8 mouse cellular contexts compared by ENCODE assay signal in the genomic region with DNA sequence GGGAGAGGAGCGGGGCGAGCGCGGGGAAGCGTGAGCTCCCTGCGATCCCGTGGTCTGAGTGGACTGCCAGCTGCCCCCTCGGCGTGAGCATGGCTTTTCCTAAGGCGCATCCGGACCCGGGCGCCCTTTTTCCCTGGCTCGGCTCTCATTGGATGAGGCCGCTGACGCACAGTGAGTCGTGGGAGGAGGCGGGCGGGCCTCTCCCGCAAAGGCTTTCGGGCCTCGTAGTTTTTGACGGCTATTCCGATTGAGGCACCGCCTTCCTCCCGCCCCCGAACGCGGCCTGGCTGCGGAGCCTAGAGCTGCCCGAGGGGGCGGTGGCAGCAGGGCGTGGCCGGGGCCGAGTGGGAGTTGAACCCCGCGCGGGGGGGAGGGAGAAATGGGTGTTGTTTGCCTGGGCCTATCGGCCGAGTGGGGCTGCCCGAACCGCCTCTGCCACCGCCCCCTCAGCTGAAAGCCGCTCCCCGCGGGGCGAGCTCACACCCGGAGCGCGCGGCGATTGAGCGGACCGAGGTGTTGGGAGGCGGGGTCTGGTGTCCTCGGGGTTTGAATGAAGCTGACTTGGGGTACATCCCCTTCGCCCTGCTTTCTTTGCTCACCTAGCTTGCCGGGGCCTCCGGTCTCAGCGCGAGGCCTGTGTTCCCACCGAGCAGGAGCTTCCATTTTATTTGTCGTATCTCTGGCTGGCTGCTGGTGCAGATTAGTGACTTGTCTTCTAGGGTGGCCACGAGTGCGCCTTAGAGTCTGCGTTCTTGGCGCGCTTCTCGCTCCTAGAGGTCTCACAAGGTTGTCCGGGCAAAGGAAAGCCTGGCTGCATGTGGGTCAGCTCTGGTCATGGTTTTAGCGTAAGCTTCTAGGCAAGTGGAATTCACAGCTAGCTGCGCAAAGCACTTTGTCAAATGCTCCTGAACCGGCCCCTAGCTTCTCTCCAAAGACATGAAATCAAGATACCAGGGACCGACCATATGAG. TPM values are rescaled to one million over a fixed set of nuclear protein-coding genes. Genes with fewer than 3 reads are reported as not detected.
DNase-seq lines count a peak whose midpoint lies in the region; ATAC-seq and TF ChIP-seq lines count a peak whose summit lies in the region.

No protein-coding gene starts in this region.

- TF ChIP-seq EP300 in heart, adult 2 months (IDR thresholded peaks at IDR 0.05; ENCODE audit: insufficient read depth, low read depth, low read length): 0 out of 2 replicates have a peak, but pooled peaks have one; percentile 20

- no peaks in the 10 kb centered on the region for H3K79me2 ChIP-seq in heart, adult 2 months (replicated peaks; ENCODE audit: control insufficient read depth, insufficient read depth, low read length)

- intact Hi-C loops in heart, adult 2 months (cut with DNase I): loop anchor here (10.0 kb wide), 1 partner anchor 543 kb away; a partner anchor contains a TSS

- under 1% methylated on average over 49 of the region's 74 CpGs for WGBS in embryonic facial prominence, embryonic 14.5 days
- under 1% methylated on average over 74 of the region's 74 CpGs for WGBS in heart, adult 2 months
- WGBS in limb, embryonic 13.5 days: under 1% methylated on average over 74 of the region's 74 CpGs
- under 1% methylated on average over 68 of the region's 74 CpGs for WGBS in midbrain, embryonic 16.5 days

- no peaks in the 10 kb centered on the region for H3K27me3 ChIP-seq in embryonic facial prominence, embryonic 14.5 days (replicated peaks; ENCODE audit: control insufficient read depth, insufficient read depth, low read length)
- H3K27me3 ChIP-seq in heart, adult 2 months (ENCODE audit: control insufficient read depth, insufficient read depth, low read length): no peaks in the 10 kb centered on the region
- H3K27me3 ChIP-seq in limb, embryonic 13.5 days: no peaks in the 10 kb centered on the region
- no peaks in the 10 kb centered on the region for H3K27me3 ChIP-seq in midbrain, embryonic 16.5 days (ENCODE audit: control insufficient read depth, insufficient read depth, low read depth, low read length)

- ATAC-seq in embryonic facial prominence, embryonic 14.5 days (ENCODE audit: low read depth): peak; percentile 89
- ATAC-seq in limb, embryonic 13.5 days (ENCODE audit: low FRiP score, low read depth): peak; percentile 90
- peak; percentile 94 for ATAC-seq in midbrain, embryonic 16.5 days

- peak overlapping the region; percentile 78 for H3K4me2 ChIP-seq in embryonic facial prominence, embryonic 14.5 days (ENCODE audit: low read depth, low read length)
- peak overlapping the region; percentile 74 for H3K4me2 ChIP-seq in limb, embryonic 13.5 days (replicated peaks)
- H3K4me2 ChIP-seq in midbrain, embryonic 16.5 days (ENCODE audit: low read length): peak overlapping the region; percentile 78

- peak; percentile 97 for DNase-seq in 3T3-L1 (ENCODE audit: low read depth, low spot score)
- peak; percentile 97 to 100 for DNase-seq in adrenal gland, postnatal 4 days (ENCODE audit: low spot score in 2 of 2)
- DNase-seq in embryonic facial prominence, embryonic 14.5 days (ENCODE audit: low spot score): peak; percentile 99
- DNase-seq in heart, adult 2 months: peak; percentile 100
- DNase-seq in kidney, adult 8-10 months: peak; percentile 100
- DNase-seq in spleen, postnatal 10 days (ENCODE audit: low spot score in 2 of 2): peak; percentile 98 to 100

- peaks cover 25% of the 10 kb centered on the region for H3K4me1 ChIP-seq in embryonic facial prominence, embryonic 14.5 days (ENCODE audit: control insufficient read depth, insufficient read depth, low read length)
- peaks cover 7% of the 10 kb centered on the region for H3K4me1 ChIP-seq in heart, adult 2 months (ENCODE audit: control insufficient read depth, insufficient read depth, low read length)
- peaks cover 28% of the 10 kb centered on the region for H3K4me1 ChIP-seq in limb, embryonic 13.5 days
- H3K4me1 ChIP-seq in midbrain, embryonic 16.5 days (ENCODE audit: control insufficient read depth, insufficient read depth, low read length): peaks cover 25% of the 10 kb centered on the region

- peak overlapping the region; percentile 78 for H3K9ac ChIP-seq in embryonic facial prominence, embryonic 14.5 days (ENCODE audit: low read depth, low read length)
- H3K9ac ChIP-seq in heart, adult 2 months (ENCODE audit: low read depth, low read length): peak overlapping the region; percentile 74
- H3K9ac ChIP-seq in limb, embryonic 13.5 days: peak overlapping the region; percentile 79
- peak overlapping the region; percentile 80 for H3K9ac ChIP-seq in midbrain, embryonic 16.5 days (ENCODE audit: low read depth, low read length)

- H3K9me3 ChIP-seq in embryonic facial prominence, embryonic 14.5 days (ENCODE audit: control insufficient read depth, low read length): no peaks in the 10 kb centered on the region
- H3K9me3 ChIP-seq in limb, embryonic 13.5 days: no peaks in the 10 kb centered on the region
- no peaks in the 10 kb centered on the region for H3K9me3 ChIP-seq in midbrain, embryonic 16.5 days (replicated peaks; ENCODE audit: control insufficient read depth, low read length, poor library complexity, severe bottlenecking)

- H3K4me3 ChIP-seq in embryonic facial prominence, embryonic 14.5 days (ENCODE audit: low read depth, low read length): peak overlapping the region; percentile 95
- peak overlapping the region; percentile 79 for H3K4me3 ChIP-seq in heart, adult 2 months
- peak overlapping the region; percentile 85 for H3K4me3 ChIP-seq in limb, embryonic 13.5 days
- H3K4me3 ChIP-seq in midbrain, embryonic 16.5 days (ENCODE audit: low read depth, low read length): peak overlapping the region; percentile 86

- TF ChIP-seq CTCF in heart, adult 2 months (IDR thresholded peaks at IDR 0.05): peak; percentile 67

- peak; percentile 45; the same call in 1 of the 2 replicates for TF ChIP-seq POLR2A in heart, adult 2 months (IDR thresholded peaks at IDR 0.05; ENCODE audit: insufficient read depth, low read depth, low read length)

- H3K36me3 ChIP-seq in embryonic facial prominence, embryonic 14.5 days (ENCODE audit: control insufficient read depth, insufficient read depth, low read length): no peaks in the 10 kb centered on the region
- H3K36me3 ChIP-seq in heart, adult 2 months (ENCODE audit: control insufficient read depth, insufficient read depth, low read length): peaks cover 2% of the 10 kb centered on the region; the same call in 1 of the 2 replicates
- H3K36me3 ChIP-seq in limb, embryonic 13.5 days: peaks cover 6% of the 10 kb centered on the region
- H3K36me3 ChIP-seq in midbrain, embryonic 16.5 days (ENCODE audit: control insufficient read depth, insufficient read depth, low read length): no peaks in the 10 kb centered on the region

- H3K27ac ChIP-seq in embryonic facial prominence, embryonic 14.5 days (replicated peaks; ENCODE audit: low read depth, low read length): peak overlapping the region; percentile 96
- H3K27ac ChIP-seq in heart, adult 2 months: peak overlapping the region; percentile 95
- peak overlapping the region; percentile 89 for H3K27ac ChIP-seq in limb, embryonic 13.5 days
- peak overlapping the region; percentile 95 for H3K27ac ChIP-seq in midbrain, embryonic 16.5 days (ENCODE audit: low read length)

RNA-seq across cellular contexts. Expression of a gene that starts 0.9 kb away (rescaled TPM):
- 10 to 100 TPM; 12.3 to 13.7 TPM for total RNA-seq in adrenal gland, postnatal 4 days (2021)
- 8.3 and 9.7 TPM in 2 replicates for polyA plus RNA-seq in embryonic facial prominence, embryonic 14.5 days (2014; fragmentation: Nextera tagmentation; extraction: Ambion mirVana)
- total RNA-seq in heart, adult 2 months (2021): 10 to 100 TPM in 1 of 2 experiments, 1 to 10 TPM in 1; 9.5 to 12.0 TPM
- polyA plus RNA-seq in heart, adult 2 months (2012; rRNA removed): 4.4 and 7.4 TPM in 2 replicates
- 9.9 and 10.2 TPM in 2 replicates for polyA plus RNA-seq in limb, embryonic 13.5 days (2015; fragmentation: Nextera tagmentation; extraction: Ambion mirVana)
- 22.6 and 26.7 TPM in 2 replicates for polyA plus RNA-seq in midbrain, embryonic 16.5 days (2015; fragmentation: Nextera tagmentation; extraction: Ambion mirVana)

Comparison
In these comparisons a context has a peak if more than half of its experiments do, and no peak if none do; other contexts are left out.
1. Peak in every context shown above with its lines: DNase-seq, ATAC-seq, H3K4me3 ChIP-seq and H3K27ac ChIP-seq.